Mouse (Mus musculus) bone marrow, adult 2 months (tissue): ENCODE results near the gene Tpp2.

Source experiments
- CTCF ChIP-seq: fragments of 200-500 bp; IDR thresholded peaks from 2 replicates; pipeline ENCODE4 v1.5.1; 2011; ENCODE audit warnings: low read length, control low read depth; ENCODE audit not compliant: control insufficient read depth, insufficient read depth
- POLR2A ChIP-seq: fragments of 200-500 bp; IDR thresholded peaks from 2 replicates; pipeline ENCODE4 v1.6.1; 2011; ENCODE audit warnings: low read depth, mild to moderate bottlenecking, control low read depth, low read length, borderline replicate concordance; ENCODE audit not compliant: control insufficient read depth

GRCm38 (mm10) chr1:43902417-43902816 lies 31.0 kb upstream of the Tpp2 start:
- TF ChIP-seq CTCF (no peak), POLR2A (no peak)
